Mouse (Mus musculus): ENCODE results near the gene Klrb1c.
"Not testable (repeated sequence)": the region's sequence is repeated elsewhere in the genome, so short reads cannot be mapped to it uniquely, and the experiment has no call there.

DNA sequence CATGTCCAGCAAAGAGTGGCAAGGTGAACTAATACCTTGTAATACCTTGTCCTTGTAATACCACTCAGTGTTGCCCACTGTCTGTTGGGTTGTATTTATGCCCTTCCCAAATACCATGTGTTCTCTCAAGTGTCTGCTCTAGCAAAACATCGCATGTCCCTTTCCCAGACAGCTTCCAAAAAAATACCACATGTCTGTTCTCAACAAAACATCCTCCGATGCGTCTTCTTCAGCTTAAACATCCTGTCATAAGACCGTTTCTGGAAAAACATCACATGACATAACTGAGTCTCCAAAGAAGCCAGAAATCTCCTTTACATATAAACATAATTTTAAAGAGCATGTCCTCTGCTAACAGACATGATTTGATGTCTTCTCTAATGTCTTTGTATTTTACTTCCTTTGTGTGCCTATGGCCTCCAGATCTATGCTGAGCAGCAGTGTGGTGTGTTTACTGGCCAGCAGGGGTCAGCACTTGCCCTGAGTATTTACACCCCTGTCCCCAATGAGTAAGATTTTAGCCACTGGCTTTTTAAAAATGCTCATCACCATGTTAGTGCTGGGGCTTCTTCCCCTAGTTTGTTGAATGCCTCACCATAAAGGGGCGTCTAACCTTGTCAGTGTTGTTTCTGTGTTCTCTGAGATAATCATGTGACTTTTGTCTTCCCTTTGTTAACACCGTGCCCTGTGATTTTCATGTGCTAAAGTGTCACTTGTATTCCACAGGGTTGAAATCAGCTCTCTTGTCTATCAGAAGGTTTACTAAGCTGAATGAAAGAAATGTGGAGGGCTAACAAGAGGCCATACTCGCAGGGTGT lies 16.0 kb upstream of the Klrb1c start:
- peak; percentile 39 for TF ChIP-seq CTCF (IDR thresholded peaks at IDR 0.05; ENCODE audit: low read depth, low read length)
- TF ChIP-seq POLR2A (IDR thresholded peaks at IDR 0.05; ENCODE audit: insufficient read depth, low read length): not testable (repeated sequence)

All from ES-Bruce4 (cell line).